Mouse (Mus musculus): ENCODE measurements around the gene Smo. TPM values are rescaled to one million over a fixed set of nuclear protein-coding genes. Genes with fewer than 3 reads are reported as not detected.
A peak's percentile ranks its signal among the peaks of the same experiment; 100 is the strongest.

Gene Smo
- polyA plus RNA-seq, 1 experiment from 2014 or later, result 47.2 TPM

GRCm38 (mm10) chr6:29697548-29697947 lies 37.8 kb upstream of the Smo start:
- H3K36me3 ChIP-seq (replicated peaks; ENCODE audit: control insufficient read depth, insufficient read depth, low read depth, low read length), result no peaks in the 10 kb centered on the region
- H3K4me1 ChIP-seq (ENCODE audit: control insufficient read depth, insufficient read depth, low read length), result no peaks in the 10 kb centered on the region; the same call in 1 of the 2 replicates
- peaks cover 7% of the 10 kb centered on the region for H3K27me3 ChIP-seq (ENCODE audit: control insufficient read depth, insufficient read depth, low read length)
- WGBS, result 47% methylated on average over 3 of the region's 3 CpGs
- H3K27ac ChIP-seq (replicated peaks; ENCODE audit: low read depth, low read length), result no peak overlapping the region
- H3K4me3 ChIP-seq (ENCODE audit: low read depth, low read length), result no peak overlapping the region
- no peak for DNase-seq (ENCODE audit: low spot score)
- no peak overlapping the region for H3K9ac ChIP-seq (replicated peaks; ENCODE audit: low read length)
- no peak overlapping the region for H3K4me2 ChIP-seq (ENCODE audit: low read depth, low read length)
- no peak for ATAC-seq (replicated peaks; ENCODE audit: insufficient number of reproducible peaks, low FRiP score, low TSS enrichment, low read depth)
- H3K9me3 ChIP-seq (replicated peaks; ENCODE audit: control insufficient read depth, low read length), result no peaks in the 10 kb centered on the region

- no peak for DNase-seq (ENCODE audit: low spot score)
- 83% methylated on average over 7 of the region's 7 CpGs for WGBS
- ATAC-seq (replicated peaks; ENCODE audit: insufficient number of reproducible peaks, low FRiP score, low TSS enrichment, low read depth), result no peak
- H3K36me3 ChIP-seq (replicated peaks; ENCODE audit: control insufficient read depth, insufficient read depth, low read depth, low read length), result no peaks in the 10 kb centered on the region
- H3K4me2 ChIP-seq (ENCODE audit: low read depth, low read length), result no peak overlapping the region
- H3K27me3 ChIP-seq (ENCODE audit: control insufficient read depth, insufficient read depth, low read length), result peaks cover 7% of the 10 kb centered on the region
- no peaks in the 10 kb centered on the region for H3K9me3 ChIP-seq (replicated peaks; ENCODE audit: control insufficient read depth, low read length)
- H3K4me3 ChIP-seq (ENCODE audit: low read depth, low read length), result no peak overlapping the region
- H3K27ac ChIP-seq (replicated peaks; ENCODE audit: low read depth, low read length), result no peak overlapping the region
- H3K4me1 ChIP-seq (ENCODE audit: control insufficient read depth, insufficient read depth, low read length), result no peaks in the 10 kb centered on the region; the same call in 1 of the 2 replicates
- H3K9ac ChIP-seq (replicated peaks; ENCODE audit: low read length), result no peak overlapping the region
These were observed 36.1 kb upstream of the Smo start for GRCm38 (mm10) chr6:29699085-29699745.

DNA sequence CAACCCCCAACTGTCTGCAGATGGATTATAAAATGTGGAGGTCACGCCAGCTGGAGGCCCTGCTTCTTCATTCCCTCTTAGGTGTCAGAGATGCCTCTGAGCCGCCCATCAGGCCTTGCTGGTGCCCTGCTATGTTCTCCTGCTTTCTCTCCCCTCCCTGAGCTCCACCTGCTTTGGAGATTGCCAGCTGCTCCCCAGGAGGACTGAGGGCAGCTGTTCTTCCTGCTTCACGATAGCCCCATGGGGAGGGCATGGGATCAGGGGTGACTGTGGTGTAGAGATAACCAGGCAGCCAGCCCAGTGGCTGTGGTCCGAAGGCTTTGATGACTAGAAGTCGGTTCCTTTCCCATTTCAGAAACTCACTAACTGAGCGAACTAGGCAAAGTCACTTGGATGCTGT lies 34.3 kb upstream of the Smo start:
- DNase-seq (ENCODE audit: low spot score), result no peak
- no peak for ATAC-seq (replicated peaks; ENCODE audit: insufficient number of reproducible peaks, low FRiP score, low TSS enrichment, low read depth)
- no peaks in the 10 kb centered on the region for H3K4me1 ChIP-seq (ENCODE audit: control insufficient read depth, insufficient read depth, low read length)
- H3K9ac ChIP-seq (replicated peaks; ENCODE audit: low read length), result no peak overlapping the region
- no peaks in the 10 kb centered on the region for H3K36me3 ChIP-seq (replicated peaks; ENCODE audit: control insufficient read depth, insufficient read depth, low read depth, low read length)
- H3K27ac ChIP-seq (replicated peaks; ENCODE audit: low read depth, low read length), result no peak overlapping the region
- H3K4me2 ChIP-seq (ENCODE audit: low read depth, low read length), result no peak overlapping the region
- H3K27me3 ChIP-seq (ENCODE audit: control insufficient read depth, insufficient read depth, low read length), result no peaks in the 10 kb centered on the region
- WGBS, result 77% methylated on average over 6 of the region's 6 CpGs
- H3K9me3 ChIP-seq (replicated peaks; ENCODE audit: control insufficient read depth, low read length), result no peaks in the 10 kb centered on the region
- no peak overlapping the region for H3K4me3 ChIP-seq (ENCODE audit: low read depth, low read length)

GRCm38 (mm10) chr6:29702126-29702525 lies 33.2 kb upstream of the Smo start:
- 86% methylated on average over 3 of the region's 3 CpGs for WGBS
- Histone ChIP-seq H3K36me3 (replicated peaks; ENCODE audit: control insufficient read depth, insufficient read depth, low read depth, low read length) (no peaks in the 10 kb centered on the region), H3K4me1 (ENCODE audit: control insufficient read depth, insufficient read depth, low read length) (no peaks in the 10 kb centered on the region), H3K9ac (replicated peaks; ENCODE audit: low read length) (no peak overlapping the region), H3K9me3 (replicated peaks; ENCODE audit: control insufficient read depth, low read length) (no peaks in the 10 kb centered on the region), H3K27me3 (ENCODE audit: control insufficient read depth, insufficient read depth, low read length) (no peaks in the 10 kb centered on the region), H3K4me2 (ENCODE audit: low read depth, low read length) (no peak overlapping the region), H3K27ac (replicated peaks; ENCODE audit: low read depth, low read length) (no peak overlapping the region), H3K4me3 (ENCODE audit: low read depth, low read length) (no peak overlapping the region)
- no peak for ATAC-seq (replicated peaks; ENCODE audit: insufficient number of reproducible peaks, low FRiP score, low TSS enrichment, low read depth)
- DNase-seq (ENCODE audit: low spot score), result no peak

DNA sequence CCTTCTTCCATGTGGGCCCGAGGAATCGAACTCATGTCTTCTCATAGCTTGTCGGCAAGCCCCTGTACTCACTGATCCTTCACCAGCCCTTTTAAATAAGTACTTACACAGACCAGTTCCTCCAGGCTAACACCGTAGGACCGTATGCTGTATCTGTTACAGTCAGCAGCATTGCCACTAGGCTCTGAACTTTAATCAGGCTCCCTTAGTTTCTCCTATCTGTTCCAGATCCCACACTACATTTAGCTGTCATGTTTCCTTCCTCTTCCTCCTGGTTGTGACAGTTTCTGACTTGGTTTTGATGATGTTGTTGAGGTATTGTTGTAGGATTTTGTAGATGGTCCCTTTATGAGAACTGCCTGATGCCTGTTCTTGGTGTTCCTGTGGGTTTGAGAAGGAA lies 31.2 kb upstream of the Smo start:
- Histone ChIP-seq H3K9me3 (replicated peaks; ENCODE audit: control insufficient read depth, low read length) (no peaks in the 10 kb centered on the region), H3K4me3 (ENCODE audit: low read depth, low read length) (no peak overlapping the region), H3K27me3 (ENCODE audit: control insufficient read depth, insufficient read depth, low read length) (no peaks in the 10 kb centered on the region), H3K4me1 (ENCODE audit: control insufficient read depth, insufficient read depth, low read length) (no peaks in the 10 kb centered on the region), H3K4me2 (ENCODE audit: low read depth, low read length) (no peak overlapping the region), H3K36me3 (replicated peaks; ENCODE audit: control insufficient read depth, insufficient read depth, low read depth, low read length) (no peaks in the 10 kb centered on the region), H3K9ac (replicated peaks; ENCODE audit: low read length) (no peak overlapping the region), H3K27ac (replicated peaks; ENCODE audit: low read depth, low read length) (no peak overlapping the region)
- ATAC-seq (replicated peaks; ENCODE audit: insufficient number of reproducible peaks, low FRiP score, low TSS enrichment, low read depth) (no peak), DNase-seq (ENCODE audit: low spot score) (no peak)
- WGBS, result 85% methylated on average over 5 of the region's 5 CpGs

DNA sequence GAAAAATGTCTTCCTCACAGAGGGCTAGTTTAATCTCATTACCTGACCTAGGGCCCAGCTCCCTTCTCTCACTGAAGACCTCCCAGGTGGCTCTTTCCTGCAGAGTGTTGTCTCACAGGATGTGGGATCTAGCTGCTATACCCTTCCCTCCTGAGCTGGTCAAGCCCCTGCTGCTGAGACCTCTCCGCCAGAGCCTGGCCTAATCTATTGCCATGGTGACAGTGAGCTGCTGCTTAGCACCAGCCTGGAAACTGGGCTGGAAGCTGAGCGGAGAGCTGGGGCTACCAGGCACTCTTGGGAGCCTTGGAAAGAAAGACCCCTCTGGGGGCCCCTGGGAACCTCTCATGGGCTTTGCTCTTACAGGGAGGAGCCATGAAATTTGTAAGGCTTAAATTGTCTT lies 27.4 kb upstream of the Smo start:
- ATAC-seq (replicated peaks; ENCODE audit: insufficient number of reproducible peaks, low FRiP score, low TSS enrichment, low read depth) (no peak), DNase-seq (ENCODE audit: low spot score) (peak; percentile 32)
- no peaks in the 10 kb centered on the region for H3K9me3 ChIP-seq (replicated peaks; ENCODE audit: control insufficient read depth, low read length)
- no peaks in the 10 kb centered on the region for H3K4me1 ChIP-seq (ENCODE audit: control insufficient read depth, insufficient read depth, low read length)
- 11% methylated on average over 2 of the region's 2 CpGs for WGBS
- no peak overlapping the region for H3K4me2 ChIP-seq (ENCODE audit: low read depth, low read length)
- H3K4me3 ChIP-seq (ENCODE audit: low read depth, low read length), result no peak overlapping the region
- no peaks in the 10 kb centered on the region for H3K27me3 ChIP-seq (ENCODE audit: control insufficient read depth, insufficient read depth, low read length)
- H3K9ac ChIP-seq (replicated peaks; ENCODE audit: low read length), result no peak overlapping the region
- H3K27ac ChIP-seq (replicated peaks; ENCODE audit: low read depth, low read length), result no peak overlapping the region
- H3K36me3 ChIP-seq (replicated peaks; ENCODE audit: control insufficient read depth, insufficient read depth, low read depth, low read length), result no peaks in the 10 kb centered on the region

DNA sequence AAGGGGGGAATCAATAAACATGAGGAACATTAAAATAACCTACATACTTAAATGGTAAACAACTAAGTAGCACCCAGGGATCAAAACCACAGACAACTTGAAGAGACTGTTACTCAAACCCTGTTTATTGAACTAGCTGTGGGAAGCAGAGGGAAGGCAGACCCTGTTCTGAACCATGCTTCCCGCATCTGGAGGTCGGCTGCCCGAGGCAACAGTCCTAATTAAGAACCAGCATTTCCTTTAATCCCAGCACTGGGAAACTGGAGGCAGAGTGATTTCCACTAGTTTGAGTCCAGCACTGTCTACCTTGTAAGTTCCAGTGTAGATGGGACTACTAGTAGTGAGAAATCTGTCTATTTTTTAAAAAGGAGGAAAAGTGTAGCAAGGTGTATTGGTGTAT lies 24.0 kb upstream of the Smo start:
- Histone ChIP-seq H3K27ac (replicated peaks; ENCODE audit: low read depth, low read length) (no peak overlapping the region), H3K9ac (replicated peaks; ENCODE audit: low read length) (no peak overlapping the region), H3K4me1 (ENCODE audit: control insufficient read depth, insufficient read depth, low read length) (no peaks in the 10 kb centered on the region), H3K4me2 (ENCODE audit: low read depth, low read length) (no peak overlapping the region), H3K27me3 (ENCODE audit: control insufficient read depth, insufficient read depth, low read length) (no peaks in the 10 kb centered on the region), H3K36me3 (replicated peaks; ENCODE audit: control insufficient read depth, insufficient read depth, low read depth, low read length) (no peaks in the 10 kb centered on the region), H3K4me3 (ENCODE audit: low read depth, low read length) (no peak overlapping the region), H3K9me3 (replicated peaks; ENCODE audit: control insufficient read depth, low read length) (no peaks in the 10 kb centered on the region)
- 24% methylated on average over 3 of the region's 3 CpGs for WGBS
- no peak for DNase-seq (ENCODE audit: low spot score)
- ATAC-seq (replicated peaks; ENCODE audit: insufficient number of reproducible peaks, low FRiP score, low TSS enrichment, low read depth), result no peak

DNA sequence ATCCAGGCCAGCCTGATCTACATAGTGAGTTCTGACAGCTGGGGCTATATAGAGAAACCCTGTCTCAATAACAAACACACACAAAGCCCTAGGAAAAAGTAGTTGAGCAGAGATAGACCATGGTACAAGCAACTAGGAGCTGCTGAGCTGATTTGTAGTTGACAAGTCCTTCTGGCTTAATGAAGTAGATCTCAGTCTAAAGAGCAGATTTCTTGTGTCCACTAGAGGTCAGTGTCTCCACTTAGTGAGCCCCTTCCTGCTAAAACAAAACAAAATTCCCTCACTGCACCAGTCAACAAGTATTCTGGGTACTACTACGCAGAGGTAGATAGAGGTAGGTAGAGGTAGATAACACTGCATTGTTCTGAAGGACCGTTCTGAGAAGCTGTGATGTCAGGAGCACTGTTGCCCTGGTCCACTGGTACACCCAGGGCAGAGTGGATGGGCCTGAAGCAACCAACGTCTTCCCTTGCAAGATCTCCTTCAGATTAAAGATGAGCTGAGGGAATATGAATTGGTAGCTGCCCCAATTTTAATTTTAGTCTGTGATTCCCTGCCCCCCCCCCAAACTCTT lies 23.2 kb upstream of the Smo start:
- 52% methylated on average over 3 of the region's 3 CpGs for WGBS
- ATAC-seq (replicated peaks; ENCODE audit: insufficient number of reproducible peaks, low FRiP score, low TSS enrichment, low read depth) (no peak), DNase-seq (ENCODE audit: low spot score) (peak; percentile 83)

More for the DNA sequence above, 23.2 kb upstream of the Smo start:
- H3K4me3 ChIP-seq (ENCODE audit: low read depth, low read length), result no peak overlapping the region
- H3K9me3 ChIP-seq (replicated peaks; ENCODE audit: control insufficient read depth, low read length), result no peaks in the 10 kb centered on the region
- no peak overlapping the region for H3K4me2 ChIP-seq (ENCODE audit: low read depth, low read length)
- H3K9ac ChIP-seq (replicated peaks; ENCODE audit: low read length), result no peak overlapping the region
- H3K4me1 ChIP-seq (ENCODE audit: control insufficient read depth, insufficient read depth, low read length), result no peaks in the 10 kb centered on the region
- no peaks in the 10 kb centered on the region for H3K36me3 ChIP-seq (replicated peaks; ENCODE audit: control insufficient read depth, insufficient read depth, low read depth, low read length)
- no peak overlapping the region for H3K27ac ChIP-seq (replicated peaks; ENCODE audit: low read depth, low read length)
- no peaks in the 10 kb centered on the region for H3K27me3 ChIP-seq (ENCODE audit: control insufficient read depth, insufficient read depth, low read length)
